Mouse (Mus musculus) layer of hippocampus, postnatal 36 days (tissue): ENCODE measurements around the gene Hs6st1. TPM values are rescaled to one million over a fixed set of nuclear protein-coding genes. Genes with fewer than 3 reads are reported as not detected.

ENCODE experiments used
- DNase-seq, 2 experiments: peaks; one replicate each; pipeline ENCODE4 v3.0.0; 2022
- total RNA-seq, 2 experiments: library from RNA; stranded (reverse); gene quantifications; 2 replicates each; pipeline ENCODE4 v1.2.3; 2021

The Hs6st1 gene
- total RNA-seq, 2 experiments from 2014 or later, result 38.7 to 39.9 TPM

GRCm38 (mm10) chr1:36064861-36065760 is 3.1 kb upstream of the Hs6st1 start:
- peak; percentile 91 to 93 for DNase-seq

DNA sequence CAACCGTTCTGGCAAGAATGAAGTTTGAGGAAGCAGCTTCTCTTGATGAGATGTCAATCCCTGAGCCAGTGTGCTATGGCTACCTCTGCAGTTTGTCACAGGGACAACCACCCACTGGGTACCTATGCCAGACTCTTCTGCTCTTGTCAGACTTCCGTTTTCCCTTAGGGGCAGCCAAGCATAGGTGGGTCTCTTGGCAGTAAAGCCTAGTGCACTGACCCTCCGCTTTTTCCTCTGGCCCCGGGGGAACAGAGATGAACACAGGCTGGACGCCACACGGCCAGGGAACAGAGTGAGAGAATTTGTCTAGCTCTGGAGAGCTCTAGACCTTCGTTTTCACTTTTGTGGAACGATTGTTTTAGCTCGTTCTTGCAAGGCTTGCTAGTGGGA is 2.4 kb upstream of the Hs6st1 start:
- DNase-seq, result no peak

- no peak for DNase-seq
These were observed 1.8 kb upstream of the Hs6st1 start for GRCm38 (mm10) chr1:36066216-36066980.

DNA sequence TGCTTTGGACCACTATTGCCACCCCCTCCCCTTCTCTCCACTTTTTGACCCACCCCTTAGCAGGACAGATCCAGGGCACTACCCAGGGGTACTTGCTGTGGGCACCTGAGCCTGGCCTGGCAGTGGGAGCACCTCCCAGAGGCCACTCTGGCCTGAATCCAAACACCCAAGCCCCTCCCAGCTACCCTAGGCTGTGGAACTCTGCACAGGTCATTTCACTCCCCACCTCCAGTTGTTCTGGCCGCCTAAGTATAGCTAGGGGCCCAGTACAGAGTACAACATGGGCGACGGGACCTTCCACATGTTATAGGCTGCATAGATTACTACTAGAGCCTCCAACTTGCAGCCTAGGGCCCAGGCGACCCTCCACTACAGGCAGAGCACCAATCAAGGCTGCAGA is 999 bp upstream of the Hs6st1 start:
- no peak for DNase-seq

- no peak for DNase-seq
These were observed 589 bp upstream of the Hs6st1 start for GRCm38 (mm10) chr1:36067611-36068010.

DNA sequence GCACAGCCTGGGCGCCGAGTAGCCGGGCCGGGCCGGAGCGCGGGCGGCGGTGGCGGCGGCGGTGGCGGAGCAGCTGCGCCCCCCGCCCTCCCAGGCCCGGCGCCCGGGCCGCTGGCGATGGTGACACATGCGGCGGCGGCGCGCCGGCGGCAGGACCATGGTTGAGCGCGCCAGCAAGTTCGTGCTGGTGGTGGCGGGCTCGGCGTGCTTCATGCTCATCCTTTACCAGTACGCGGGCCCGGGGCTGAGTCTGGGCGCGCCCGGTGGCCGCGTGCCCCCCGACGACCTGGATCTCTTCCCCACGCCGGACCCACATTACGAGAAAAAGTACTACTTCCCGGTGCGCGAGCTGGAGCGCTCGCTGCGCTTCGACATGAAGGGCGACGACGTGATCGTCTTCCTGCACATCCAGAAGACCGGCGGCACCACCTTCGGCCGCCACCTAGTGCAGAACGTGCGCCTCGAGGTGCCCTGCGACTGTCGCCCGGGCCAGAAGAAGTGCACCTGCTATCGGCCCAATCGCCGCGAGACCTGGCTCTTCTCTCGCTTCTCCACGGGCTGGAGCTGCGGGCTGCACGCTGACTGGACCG is 426 bp downstream of the Hs6st1 start:
- DNase-seq, result peak in 1 of 2 experiments; percentile 38

GRCm38 (mm10) chr1:36069291-36069771 is 1.1 kb downstream of the Hs6st1 start:
- DNase-seq, result no peak

- no peak for DNase-seq
These were observed 2.0 kb downstream of the Hs6st1 start for GRCm38 (mm10) chr1:36070190-36070589.

DNA sequence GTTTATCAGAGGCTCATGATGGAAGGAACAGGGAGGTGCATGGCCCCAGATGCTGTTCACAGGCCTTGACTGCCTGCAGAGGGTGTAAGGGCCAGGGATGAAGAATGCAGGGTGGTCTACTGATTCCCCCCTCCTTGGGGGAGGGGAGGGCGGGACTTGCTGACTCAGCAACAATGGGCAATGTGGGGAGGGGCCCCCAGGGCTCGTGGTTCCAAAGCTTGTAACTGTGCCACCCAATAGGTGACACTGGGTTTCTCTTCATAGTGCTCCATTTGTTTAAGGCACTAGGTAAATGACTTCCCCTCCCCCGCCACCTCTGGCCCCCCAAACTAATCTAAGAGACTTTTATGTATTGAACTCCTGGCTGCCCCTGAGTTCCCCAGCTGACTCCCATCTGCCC is 2.5 kb downstream of the Hs6st1 start:
- DNase-seq, result no peak

GRCm38 (mm10) chr1:36071176-36071575 is 3.0 kb downstream of the Hs6st1 start:
- DNase-seq, result no peak

GRCm38 (mm10) chr1:36071611-36072010 is 3.4 kb downstream of the Hs6st1 start:
- no peak for DNase-seq

GRCm38 (mm10) chr1:36072588-36073556 is 4.7 kb downstream of the Hs6st1 start:
- no peak for DNase-seq

DNA sequence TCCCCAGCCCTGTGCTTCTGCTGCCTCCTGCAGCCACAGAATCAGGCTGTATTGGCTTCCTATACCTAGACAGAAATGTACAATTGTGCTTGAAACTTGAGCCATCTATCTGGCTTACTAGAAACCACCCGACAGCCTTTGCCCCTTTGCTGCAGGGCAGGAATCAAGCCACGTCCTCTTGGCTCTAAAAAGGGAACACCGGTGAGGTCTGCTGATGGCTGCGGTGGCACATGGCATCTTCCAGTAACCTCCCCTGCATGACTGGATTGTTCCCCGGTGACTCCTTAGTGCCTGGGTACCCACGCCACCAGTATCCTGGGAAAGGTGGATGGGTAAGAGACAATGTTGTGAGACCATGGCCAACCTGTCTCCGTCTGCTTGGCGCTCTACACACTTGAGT is 5.4 kb downstream of the Hs6st1 start:
- no peak for DNase-seq

- DNase-seq, result no peak
These were observed 6.0 kb downstream of the Hs6st1 start for GRCm38 (mm10) chr1:36074197-36074596.

DNA sequence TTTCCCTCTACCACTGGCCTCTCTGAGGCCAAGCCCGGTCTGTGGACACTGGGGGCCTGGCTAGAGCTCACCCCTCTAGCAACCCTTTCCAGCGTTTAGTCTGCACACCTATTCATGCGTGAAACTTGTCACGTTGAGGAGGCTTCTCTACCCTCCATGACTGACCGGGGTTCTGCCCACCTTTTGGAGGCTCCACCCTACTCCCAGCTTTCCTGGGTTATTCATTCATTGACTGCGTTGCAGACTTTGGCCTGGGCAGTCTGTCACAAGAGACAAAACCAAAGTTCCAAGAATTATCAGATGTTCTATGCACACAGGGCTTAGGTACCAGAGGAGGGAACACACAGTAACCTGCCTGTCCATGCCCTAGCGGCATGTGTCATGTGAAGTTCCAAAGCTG is 6.8 kb downstream of the Hs6st1 start:
- DNase-seq, result no peak

DNA sequence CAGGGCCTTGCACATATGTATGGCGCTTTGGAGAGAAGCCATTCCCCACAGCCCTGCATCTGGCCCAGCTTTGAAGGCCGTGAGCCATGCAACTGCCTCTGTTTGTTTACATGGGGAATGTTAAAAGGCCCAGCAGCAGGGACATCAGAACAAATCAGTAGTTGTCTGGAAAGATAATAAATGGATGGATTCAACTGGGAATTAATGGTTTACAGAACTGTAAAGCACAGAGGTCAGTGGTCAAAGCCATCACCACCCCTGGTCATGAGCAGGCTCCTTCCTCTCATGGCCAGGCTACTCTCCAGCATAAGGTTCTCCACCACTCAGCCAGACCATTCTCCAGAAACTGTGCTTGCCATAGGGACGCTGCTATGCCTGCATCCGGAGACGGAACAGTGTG is 7.5 kb downstream of the Hs6st1 start:
- no peak for DNase-seq

GRCm38 (mm10) chr1:36077084-36077483 is 8.9 kb downstream of the Hs6st1 start:
- no peak for DNase-seq

GRCm38 (mm10) chr1:36078250-36078649 is 10.1 kb downstream of the Hs6st1 start:
- no peak for DNase-seq

GRCm38 (mm10) chr1:36079679-36080078 is 11.5 kb downstream of the Hs6st1 start:
- DNase-seq, result no peak

GRCm38 (mm10) chr1:36080974-36081373 is 12.8 kb downstream of the Hs6st1 start:
- no peak for DNase-seq

- no peak for DNase-seq
These were observed 14.0 kb downstream of the Hs6st1 start for GRCm38 (mm10) chr1:36082184-36082583.

- DNase-seq, result no peak
These were observed 15.4 kb downstream of the Hs6st1 start for GRCm38 (mm10) chr1:36083554-36083953.
